Mouse (Mus musculus) retina, embryonic 14.5 days (tissue): Measurements from ENCODE around the gene Ccdc141.

ENCODE experiments used
- DNase-seq: peaks from one replicate; pipeline ENCODE4 v3.0.0-alpha.2; 2015; ENCODE audit warnings: low spot score

Ccdc141 gene

GRCm38 (mm10) chr2:77170633-77171105 lies at the start of gene Ccdc141:
Gene Ccdc141, minus strand, starts transcription at chr2:77170636.
- peak; percentile 21 for DNase-seq

GRCm38 (mm10) chr2:77212885-77213284 lies 42.4 kb upstream of the Ccdc141 start:
- DNase-seq = no peak

DNA sequence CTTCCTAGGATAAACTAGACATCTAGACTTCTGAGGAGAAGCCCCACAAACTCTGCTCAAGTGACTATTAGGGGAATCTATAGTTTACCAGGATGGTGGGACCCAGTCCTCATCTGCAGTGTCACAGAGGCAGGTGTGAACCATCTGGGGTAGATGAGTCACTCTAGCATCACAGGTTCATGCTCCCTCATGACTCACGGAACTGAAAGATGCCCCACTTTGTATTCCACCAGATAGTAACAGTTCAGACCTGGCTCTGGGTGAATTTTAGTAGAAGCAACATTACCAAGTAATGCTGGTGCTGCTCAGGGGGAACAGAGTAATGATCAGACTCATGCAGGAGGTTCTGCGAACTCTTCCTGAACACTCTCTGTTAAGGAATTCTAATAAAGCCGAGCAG lies 36.5 kb upstream of the Ccdc141 start:
- DNase-seq = no peak

GRCm38 (mm10) chr2:77203916-77204315 lies 33.5 kb upstream of the Ccdc141 start:
- DNase-seq = peak; percentile 8

- DNase-seq = no peak
Measured at GRCm38 (mm10) chr2:77201900-77202299, 31.5 kb upstream of the Ccdc141 start.

GRCm38 (mm10) chr2:77200958-77201614 lies 30.6 kb upstream of the Ccdc141 start:
- no peak for DNase-seq

- DNase-seq = no peak
Measured at GRCm38 (mm10) chr2:77200379-77200778, 29.9 kb upstream of the Ccdc141 start.

- peak; percentile 18 for DNase-seq
Measured at GRCm38 (mm10) chr2:77198246-77198645, 27.8 kb upstream of the Ccdc141 start.

DNA sequence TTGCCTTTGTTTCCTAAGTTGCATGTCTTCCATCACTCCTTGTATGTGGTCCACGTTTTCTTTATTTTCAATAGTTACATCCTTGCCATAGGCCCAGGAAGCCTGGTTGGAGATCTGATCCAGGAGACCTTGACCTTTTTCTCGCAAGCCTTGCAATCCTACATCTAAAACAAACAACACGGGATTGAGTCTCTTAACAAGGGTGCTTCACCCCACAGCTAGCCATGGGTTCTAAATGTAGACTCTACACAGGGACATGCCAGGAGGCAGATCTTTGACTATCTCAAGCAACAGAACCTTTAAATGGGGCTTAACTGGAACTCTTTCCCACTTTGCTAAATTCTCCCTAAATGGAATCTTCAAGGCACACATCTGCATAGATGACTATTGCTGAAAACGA lies 26.4 kb upstream of the Ccdc141 start:
- DNase-seq = no peak

DNA sequence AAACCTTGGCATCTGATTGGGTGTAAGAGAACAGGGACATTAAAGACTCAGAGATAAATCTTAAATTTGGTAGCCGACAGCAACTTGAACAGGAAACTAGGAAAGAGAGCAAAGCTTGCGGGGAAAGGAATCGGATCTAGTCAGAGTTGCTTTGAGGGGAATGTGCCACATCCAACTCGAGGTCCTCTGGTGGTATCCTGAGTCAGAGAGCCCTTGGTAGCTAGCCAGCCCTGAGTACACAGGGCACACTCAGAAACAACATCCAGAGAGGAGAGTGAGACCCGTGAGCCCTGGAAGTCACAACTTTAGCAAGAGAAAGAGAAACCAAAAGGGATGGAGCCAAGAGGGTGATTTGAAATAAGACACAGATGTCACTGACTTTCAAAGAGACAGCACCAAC lies 24.6 kb upstream of the Ccdc141 start:
- DNase-seq = no peak

DNA sequence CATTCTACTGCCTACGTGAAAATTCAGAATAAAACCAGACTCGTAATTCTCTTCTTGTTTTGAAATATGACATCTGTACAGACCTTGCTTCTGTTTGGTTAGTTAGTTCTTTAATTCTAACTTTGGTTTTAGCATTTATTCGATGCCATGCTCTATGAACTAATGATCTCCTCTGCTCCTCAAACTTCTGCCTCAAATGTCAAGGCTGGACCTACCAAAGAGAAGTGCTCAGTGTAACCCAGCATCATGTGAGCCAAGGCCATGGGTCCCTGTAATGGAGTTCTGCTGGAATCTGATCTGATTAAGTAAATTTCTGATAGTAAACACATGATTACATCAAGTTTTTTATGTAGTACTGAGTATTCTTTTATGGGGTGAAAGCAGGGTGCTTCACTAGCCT lies 21.4 kb upstream of the Ccdc141 start:
- DNase-seq = no peak

DNA sequence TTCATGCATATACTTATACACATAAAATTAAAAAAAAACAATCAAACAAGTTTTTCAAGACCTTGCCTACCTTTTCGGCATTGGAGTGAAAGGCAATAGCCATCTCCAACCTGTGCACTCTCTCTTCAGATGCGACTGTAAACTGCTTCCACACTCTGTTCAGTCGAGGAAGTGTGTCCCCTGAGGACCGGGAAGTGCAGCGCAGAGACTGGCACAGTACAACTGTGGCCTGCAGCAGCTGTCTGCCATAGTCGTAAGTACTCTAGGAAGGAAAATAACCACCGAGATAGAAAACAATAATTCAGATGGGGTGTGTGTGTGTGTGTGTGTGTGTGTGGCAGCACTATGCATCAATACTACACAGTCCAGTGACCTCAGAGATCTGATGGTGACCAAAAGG lies 20.5 kb upstream of the Ccdc141 start:
- DNase-seq = no peak

GRCm38 (mm10) chr2:77190301-77190700 lies 19.9 kb upstream of the Ccdc141 start:
- DNase-seq = no peak

DNA sequence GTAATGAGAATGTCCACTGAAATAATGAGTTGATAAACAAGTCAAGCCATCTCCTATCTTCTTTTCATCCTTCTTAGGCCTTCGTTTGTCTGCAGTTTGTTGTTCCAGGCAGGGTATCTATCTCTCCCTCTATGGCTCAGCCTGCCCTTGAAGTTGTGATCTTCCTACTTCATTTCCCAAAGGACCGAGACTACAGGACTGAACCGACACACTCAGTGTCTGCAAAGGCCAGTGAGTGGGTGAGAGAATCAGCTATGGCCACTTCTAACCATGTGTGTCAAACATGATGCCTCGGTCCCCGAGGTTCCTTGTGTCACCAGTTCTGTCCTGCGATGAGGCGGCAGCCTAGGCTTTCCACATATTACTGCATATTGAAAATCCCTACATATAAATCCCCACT lies 19.2 kb upstream of the Ccdc141 start:
- no peak for DNase-seq

- DNase-seq = no peak
Measured at GRCm38 (mm10) chr2:77187501-77187900, 17.1 kb upstream of the Ccdc141 start.

DNA sequence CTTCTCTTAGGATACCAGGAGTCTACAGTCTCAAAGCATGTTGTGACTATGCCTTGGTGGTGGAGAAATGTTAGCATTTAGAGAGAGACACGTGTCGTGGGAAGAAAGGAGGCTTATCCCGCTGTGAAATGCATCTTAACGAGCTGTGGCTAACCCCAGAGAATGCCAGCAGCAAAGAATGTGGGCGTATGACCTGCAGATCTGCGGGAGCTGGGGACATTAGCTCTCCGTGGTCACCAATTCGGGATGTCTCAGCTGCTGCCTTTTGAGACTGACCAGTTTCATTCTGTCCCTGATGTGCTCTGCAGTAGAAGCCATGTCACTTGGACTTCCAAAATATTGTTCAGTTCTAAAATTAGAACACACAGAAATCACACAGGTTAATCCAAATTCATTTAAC lies 16.5 kb upstream of the Ccdc141 start:
- DNase-seq = no peak

DNA sequence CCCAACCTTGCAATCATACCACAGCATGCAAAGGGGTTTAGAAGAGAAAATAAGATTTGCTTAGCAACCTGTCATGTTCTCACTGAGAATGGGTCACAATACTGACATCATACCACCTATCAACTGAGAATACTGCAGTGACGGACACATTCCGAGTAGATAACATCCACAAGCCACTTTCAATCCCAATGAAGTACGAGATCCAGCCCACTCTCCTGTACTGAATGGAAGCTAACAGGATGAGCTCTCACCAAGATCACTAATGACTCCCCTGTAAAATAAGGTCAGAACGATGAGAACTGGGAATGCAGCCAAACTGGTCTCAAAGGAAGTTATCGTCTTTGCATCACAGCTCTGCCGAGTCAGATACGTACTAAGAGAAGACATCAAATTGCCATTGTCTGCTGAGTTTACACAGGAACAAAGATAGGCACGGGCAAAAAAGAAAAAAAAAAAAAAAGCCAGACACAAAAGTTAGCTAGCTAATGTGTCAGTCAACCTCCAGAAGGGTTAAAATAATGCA lies 13.7 kb upstream of the Ccdc141 start:
- no peak for DNase-seq

GRCm38 (mm10) chr2:77183646-77184045 lies 13.2 kb upstream of the Ccdc141 start:
- no peak for DNase-seq

DNA sequence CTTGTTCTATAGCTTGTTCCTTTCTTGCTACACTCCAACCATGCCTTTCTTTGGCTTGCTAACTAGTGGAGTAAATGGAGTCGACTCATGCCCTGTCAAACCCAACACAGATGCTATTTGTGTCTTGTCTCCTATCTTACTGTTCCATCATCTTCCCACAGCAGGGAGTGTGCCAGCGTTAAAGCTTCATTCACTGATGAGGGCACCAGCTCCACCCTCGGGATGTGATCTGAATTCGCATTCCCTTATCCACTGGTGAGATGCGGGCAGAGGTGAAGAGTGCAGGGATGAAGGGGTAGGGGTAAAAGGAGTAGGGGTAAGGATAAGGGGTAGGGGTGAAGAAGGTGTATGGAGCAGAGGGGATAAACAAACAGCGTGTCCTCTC lies 12.6 kb upstream of the Ccdc141 start:
- no peak for DNase-seq

DNA sequence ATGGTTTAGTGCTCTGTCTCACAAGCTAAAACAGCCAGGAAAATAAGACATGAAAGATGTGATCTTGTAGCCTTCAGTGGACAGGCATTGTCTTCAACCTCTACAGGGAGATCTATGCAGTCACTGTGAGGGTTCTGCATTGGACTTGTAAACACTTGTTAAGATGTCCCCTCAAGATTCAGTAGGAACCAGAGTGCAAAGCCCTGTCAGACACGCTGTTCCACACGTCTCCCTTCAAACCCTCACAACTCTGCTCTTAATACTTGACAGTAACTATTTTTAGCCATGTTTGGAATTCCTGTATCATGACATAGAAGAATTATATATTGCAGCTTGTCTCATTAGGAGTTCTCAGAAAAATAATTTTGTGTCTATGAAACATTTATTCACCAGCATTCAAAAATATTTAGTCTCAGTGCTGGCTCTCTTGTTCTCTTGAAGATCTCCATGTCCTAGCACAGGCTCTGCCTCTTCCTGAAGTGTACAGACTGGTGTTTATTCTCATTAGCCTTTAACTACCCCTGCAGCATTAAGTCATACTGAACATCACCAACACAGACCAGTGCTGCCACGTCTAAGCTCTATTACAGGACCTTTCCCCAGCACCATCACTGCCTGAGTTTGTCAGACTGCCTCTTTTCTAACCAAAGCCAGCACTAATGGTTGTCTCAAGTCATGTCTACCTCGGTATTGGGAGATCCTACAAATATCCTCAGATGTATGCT lies 12.0 kb upstream of the Ccdc141 start:
- DNase-seq = no peak

- no peak for DNase-seq
Measured at GRCm38 (mm10) chr2:77177472-77177871, 7.0 kb upstream of the Ccdc141 start.

DNA sequence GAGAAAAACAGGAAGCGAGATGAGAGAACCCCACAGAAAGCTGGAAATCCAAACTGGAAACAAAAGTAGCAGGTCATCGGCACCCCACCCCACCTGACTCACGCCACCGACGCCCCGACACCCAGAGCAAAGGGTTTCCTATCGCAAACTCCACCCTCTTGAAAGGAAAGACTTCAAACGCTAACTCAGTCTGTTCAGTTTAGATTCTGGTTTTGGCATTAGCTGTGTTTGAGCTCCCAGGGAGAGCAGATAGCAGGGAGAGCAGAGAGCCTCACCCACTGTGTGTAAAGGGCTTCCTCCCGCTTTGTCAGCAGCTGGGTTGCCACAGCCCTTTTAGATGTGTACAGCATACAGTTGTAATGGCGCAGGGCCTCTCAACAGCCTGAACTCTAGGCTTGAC lies 6.0 kb upstream of the Ccdc141 start:
- DNase-seq = no peak

DNA sequence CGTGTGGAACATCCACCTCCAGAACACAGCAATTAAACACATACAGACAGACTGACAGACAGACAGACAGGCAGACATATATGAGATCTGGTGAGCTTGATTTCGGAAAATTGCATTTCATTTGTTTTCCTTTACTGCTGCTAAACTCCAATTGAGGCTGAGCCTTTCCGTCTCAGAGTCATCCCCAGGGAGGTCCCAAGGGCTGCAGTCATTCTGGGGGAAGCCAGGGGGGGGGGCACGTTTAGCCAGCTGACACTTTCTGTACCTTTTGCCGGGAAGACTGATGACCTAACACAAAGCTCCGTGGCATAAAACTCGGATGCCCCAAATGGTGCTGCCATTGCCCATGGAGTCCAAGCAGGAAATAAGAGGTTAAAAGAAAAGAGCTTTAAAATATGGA lies 5.0 kb upstream of the Ccdc141 start:
- no peak for DNase-seq

DNA sequence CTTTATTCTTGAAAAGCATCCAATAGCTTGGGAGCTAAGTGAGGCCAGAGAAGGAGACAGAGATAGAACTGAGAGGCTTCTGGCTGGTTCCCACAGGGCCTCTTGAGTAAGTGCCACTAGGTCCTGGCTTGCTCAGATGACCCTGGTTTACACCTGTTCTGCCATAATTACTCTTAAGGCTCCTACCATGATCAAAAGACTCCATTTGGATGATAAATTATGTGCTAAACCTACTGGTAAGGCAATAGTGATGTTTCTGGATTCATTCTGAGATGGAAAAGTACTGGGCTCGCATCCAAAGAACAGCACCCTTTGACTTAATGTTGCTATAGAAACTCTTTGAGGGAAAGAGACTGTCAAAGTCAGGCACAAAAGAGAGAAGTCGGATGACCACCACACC lies 3.9 kb upstream of the Ccdc141 start:
- no peak for DNase-seq
